Mouse (Mus musculus) megakaryocyte-erythroid progenitor cell, adult 5-6 weeks (primary cell): Measurements from ENCODE around the gene Mup13. TPM values are rescaled to one million over a fixed set of nuclear protein-coding genes. Genes with fewer than 3 reads are reported as not detected.
"Not testable (repeated sequence)": the region's sequence is repeated elsewhere in the genome, so short reads cannot be mapped to it uniquely, and the experiment has no call there.

Experiments used
- ATAC-seq: replicated peaks from 2 replicates; pipeline ENCODE4 v1.8.0; 2016; ENCODE audit warnings: mild to moderate bottlenecking, inconsistent platforms; ENCODE audit not compliant: severe bottlenecking, poor library complexity, low FRiP score, low TSS enrichment
- total RNA-seq, 2 experiments: library from RNA; stranded (forward) in 1 of 2; stranded (reverse) in 1 of 2; fragments of 200-1000, 215-1000 nt in 1 of 2; fragments of >200 nt in 1 of 2; fragmentation: Nextera tagmentation in 1 of 2; gene quantifications; 2 replicates each; pipeline ENCODE4 v1.2.3; 2014 to 2017

Gene Mup13
- total RNA-seq (2014; fragmentation: Nextera tagmentation) (not detected in 2 replicates), total RNA-seq (2017) (not detected in 2 replicates)

DNA sequence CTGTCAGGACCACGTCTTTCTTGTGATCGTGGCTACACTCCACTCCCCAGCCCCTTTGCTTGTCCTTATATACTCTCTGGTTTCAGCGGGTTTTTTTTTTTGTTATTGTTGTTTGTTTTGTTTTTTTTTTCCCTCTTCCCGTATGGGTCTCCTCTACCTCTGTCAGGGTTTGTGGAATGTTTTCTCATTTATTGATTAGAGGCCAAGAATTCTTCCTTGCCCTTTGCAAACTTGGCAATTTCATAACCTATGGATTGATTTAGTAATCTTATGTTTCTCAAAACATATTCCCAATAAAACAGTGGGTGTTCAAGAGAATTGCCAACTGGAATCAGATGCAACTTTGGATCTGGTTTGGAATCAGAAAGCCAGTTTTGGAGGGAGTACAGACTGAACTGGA, at the start of gene Mup13:
Gene Mup13, minus strand, starts transcription at position 101 of the 400 bp plus-strand sequence.
- not testable (repeated sequence) for ATAC-seq

Other genes with a start within 250 kb of the Mup13 start
- gene Mup14, start 75.7 kb upstream of the Mup13 start, total RNA-seq (2014; fragmentation: Nextera tagmentation), result not detected in 2 replicates
- gene Mup14, start 75.7 kb upstream of the Mup13 start, total RNA-seq (2017), result not detected in 2 replicates
- gene Mup15, start 211.5 kb upstream of the Mup13 start, total RNA-seq (2014; fragmentation: Nextera tagmentation), result not detected in 2 replicates
- gene Mup15, start 211.5 kb upstream of the Mup13 start, total RNA-seq (2017), result not detected in 2 replicates